Mouse (Mus musculus): Measurements from ENCODE around the gene Cbfa2t2.

DNA sequence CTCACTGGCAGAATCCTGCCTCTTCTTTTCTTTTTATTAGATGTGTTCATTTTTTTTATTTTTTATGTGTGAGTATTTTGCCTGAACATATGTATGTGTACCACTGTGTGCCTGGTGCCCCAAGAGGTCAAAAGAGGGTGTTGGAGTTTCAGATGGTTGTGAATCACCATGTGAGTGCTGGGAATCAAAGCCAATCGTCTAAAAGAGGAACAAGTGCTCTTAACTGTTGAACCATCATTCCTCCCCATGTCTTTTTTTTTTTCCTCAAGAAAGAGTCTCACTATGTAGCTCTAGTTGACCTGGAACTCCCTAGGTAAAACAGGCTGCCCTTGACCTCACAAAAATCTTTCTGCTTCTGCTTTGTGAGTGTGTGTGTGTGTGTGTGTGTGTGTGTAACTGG is 34.3 kb upstream of the Cbfa2t2 start:
- no peak for TF ChIP-seq POLR2A (IDR thresholded peaks at IDR 0.05; ENCODE audit: extremely low read depth, insufficient read depth, low read length)
- no peak for TF ChIP-seq CTCF (IDR thresholded peaks at IDR 0.05; ENCODE audit: extremely low read depth, insufficient read depth, low read length)

Measured in cortical plate, adult 2 months (tissue).